Mouse (Mus musculus): Measurements from ENCODE around the gene Smarca2.

DNA sequence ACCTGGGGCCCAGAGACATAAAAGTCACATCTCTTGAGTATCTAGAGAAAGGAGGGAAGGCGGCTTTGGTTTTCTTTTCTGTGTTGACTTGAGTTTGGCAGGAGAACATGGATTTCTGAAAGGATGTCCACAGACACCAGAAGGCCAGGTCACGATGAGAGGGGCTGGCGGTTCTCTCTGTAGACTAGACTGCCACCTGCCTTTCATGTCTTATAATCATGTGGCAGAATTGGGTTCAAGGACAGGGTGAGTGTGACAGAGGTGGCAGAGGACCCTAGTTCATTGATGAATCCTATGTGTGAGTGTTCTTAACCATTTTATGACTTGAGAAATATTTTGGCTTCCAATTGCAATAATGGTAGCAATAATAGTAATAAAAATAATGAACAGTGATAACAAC lies 56.3 kb downstream of the Smarca2 start:
- TF ChIP-seq CTCF (IDR thresholded peaks at IDR 0.05; ENCODE audit: low read depth) (no peak), EP300 (IDR thresholded peaks at IDR 0.05; ENCODE audit: low read depth) (no peak)
